Mouse (Mus musculus): Measurements from ENCODE around the gene Alkbh6.

Gene Alkbh6

GRCm38 (mm10) chr7:30328379-30328778, 19.9 kb downstream of the Alkbh6 start:
- no peak for DNase-seq (ENCODE audit: low spot score)

DNA sequence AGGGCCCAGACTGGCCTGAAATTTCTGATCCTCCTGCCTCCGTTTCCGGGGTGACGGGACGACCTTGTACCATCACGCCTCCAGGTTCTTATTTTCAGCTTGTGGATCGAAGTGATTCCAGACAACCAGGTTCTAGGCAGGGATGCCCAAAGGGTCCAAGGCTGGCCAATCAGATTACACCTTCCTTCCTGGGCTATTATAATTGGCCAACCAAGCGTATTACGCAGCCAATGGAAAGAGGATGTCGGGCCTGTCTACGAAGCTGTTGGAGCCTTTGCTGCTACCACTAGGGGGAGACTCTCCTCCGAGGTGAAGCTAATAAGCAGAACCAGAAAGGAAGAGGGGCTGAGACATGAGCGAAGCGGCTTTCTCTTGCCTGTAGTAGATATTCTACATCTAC, 23.4 kb downstream of the Alkbh6 start:
- DNase-seq (ENCODE audit: low spot score) = peak; percentile 96

DNA sequence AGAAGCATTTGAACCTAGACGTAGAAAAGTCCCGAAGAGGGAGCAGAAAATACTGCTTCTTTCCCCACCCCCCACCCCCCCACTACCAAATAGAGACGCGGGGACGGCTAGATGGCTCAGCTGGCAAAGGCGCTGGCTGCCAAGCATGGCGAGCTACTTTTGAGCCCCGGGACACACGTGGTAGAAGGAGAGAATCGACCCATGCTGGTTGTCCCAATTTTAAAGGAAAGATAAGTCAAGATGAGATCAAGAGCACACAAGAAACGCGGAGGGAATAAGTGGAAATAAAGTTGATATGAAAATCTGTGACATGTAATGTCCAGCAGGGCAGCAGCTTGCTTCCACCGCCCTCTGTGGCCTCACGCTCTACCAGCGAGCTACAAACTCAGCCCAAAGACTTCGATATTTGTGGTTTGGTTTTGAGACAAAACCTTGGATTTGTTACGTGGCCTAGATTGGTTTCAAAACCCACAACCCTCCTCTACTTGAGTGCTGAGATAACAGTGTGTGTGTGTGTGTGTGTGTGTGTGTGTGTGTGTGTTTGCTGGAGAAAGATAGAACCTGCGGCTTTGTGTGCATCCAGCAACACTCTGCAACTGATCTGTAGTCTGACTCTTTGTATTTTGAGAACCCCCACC, 24.2 kb downstream of the Alkbh6 start:
- no peak for DNase-seq (ENCODE audit: low spot score)

GRCm38 (mm10) chr7:30333436-30333835, 24.9 kb downstream of the Alkbh6 start:
- DNase-seq (ENCODE audit: low spot score) = no peak

DNA sequence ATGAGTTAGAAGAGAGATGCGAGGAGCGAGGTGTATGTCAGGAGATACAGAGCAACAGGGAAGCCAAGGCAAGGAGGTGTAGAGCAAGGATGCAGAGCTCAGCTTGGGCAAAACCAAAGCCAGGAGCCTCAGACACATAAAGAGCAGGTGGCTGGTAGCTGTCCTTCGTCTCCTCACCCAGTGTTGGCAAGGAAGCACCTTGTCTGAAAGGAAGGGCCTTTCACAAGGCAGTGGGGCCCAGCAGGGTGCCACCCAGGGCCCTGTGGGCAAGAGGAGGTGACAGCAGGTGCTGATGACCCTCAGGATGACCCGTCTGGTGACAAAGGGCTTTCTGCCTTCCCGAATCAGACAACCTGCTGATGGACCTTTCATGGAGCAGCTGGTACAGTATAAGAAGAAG, 26.0 kb downstream of the Alkbh6 start:
- no peak for DNase-seq (ENCODE audit: low spot score)

GRCm38 (mm10) chr7:30335688-30336087, 27.2 kb downstream of the Alkbh6 start:
- DNase-seq (ENCODE audit: low spot score) = no peak

DNA sequence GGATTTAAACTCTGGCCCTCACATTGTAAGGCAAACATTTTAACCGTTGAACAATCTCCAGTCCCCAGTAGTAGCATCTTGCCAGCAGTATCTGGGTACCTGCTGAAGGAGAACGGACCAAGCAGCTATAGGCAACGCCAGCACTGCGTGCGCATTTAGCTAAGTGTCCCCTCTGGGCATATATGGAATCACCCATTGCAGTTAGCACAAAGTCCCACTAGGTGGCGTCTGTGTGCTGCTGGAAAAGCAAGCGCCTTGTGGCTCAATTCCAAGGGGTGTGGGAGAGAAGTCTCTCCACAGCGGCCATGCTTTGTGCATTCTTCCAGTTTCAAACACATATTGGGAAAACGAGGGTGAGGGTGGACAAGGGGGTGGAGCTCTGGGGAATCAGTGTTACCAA, 27.9 kb downstream of the Alkbh6 start:
- peak; percentile 94 for DNase-seq (ENCODE audit: low spot score)

- DNase-seq (ENCODE audit: low spot score) = no peak
Measured at GRCm38 (mm10) chr7:30339432-30340109, 31.1 kb downstream of the Alkbh6 start.

DNA sequence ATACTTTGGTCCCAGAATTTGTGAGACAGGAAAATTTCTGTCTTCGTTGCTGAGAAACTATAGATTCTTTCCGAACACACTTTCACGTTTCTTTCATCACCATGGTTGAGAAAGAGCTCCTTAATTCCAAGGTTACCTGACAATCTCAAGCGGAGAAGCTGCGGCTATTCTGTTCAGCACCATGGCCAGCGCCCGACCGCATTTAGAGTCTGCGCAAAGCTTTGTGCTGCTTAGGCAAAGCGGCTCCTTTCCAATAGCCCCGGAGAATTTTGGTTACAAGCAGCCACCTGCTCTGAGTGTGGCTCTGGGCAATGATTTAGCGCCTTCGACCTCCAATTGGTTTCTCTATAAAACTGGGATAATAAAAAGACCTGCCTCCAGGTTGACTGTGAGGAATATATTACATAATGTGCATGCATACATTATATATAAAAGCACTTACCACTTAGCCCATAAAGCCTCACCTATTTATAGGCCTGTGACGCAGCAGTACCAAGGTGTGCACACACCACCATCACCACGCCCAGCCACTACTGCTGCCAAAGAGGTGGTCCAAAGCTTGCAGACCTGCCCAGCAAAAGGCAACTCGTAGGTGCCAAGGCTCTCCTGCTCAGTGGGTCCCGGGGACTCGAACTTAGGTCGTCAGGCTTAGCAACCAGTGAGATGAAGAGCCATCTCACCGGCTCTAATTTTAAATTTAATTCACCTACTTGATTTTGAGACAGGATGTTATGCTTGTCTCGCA, 38.3 kb downstream of the Alkbh6 start:
- DNase-seq (ENCODE audit: low spot score) = peak; percentile 88

GRCm38 (mm10) chr7:30347828-30348227, 39.3 kb downstream of the Alkbh6 start:
- peak; percentile 82 for DNase-seq (ENCODE audit: low spot score)

DNA sequence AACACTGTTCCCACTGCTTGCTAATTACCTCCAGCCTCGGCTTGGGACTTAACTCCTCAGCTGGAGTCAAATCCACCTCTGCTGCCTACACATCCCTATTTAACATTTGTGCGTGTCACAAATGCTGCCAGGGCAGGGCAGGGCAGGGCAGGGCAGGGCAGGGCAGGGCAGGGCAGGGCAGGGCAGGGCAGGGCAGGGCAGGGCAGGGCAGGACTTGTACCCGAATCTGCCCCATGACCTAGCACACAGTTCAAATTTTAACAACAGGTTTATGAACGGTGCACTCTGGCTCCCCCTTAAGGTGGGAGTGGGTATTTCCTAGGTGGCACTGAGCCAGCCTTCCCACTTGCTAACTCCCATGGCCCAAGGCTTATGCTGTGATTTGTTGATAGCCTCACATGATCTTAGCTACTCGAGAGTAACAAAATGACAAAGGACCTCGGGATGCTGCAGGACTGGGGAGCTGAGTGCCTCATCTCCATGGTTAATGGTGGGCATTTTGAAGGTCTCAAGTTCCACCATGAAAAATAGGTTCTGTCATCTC, 44.8 kb downstream of the Alkbh6 start:
- DNase-seq (ENCODE audit: low spot score) = peak; percentile 83

DNA sequence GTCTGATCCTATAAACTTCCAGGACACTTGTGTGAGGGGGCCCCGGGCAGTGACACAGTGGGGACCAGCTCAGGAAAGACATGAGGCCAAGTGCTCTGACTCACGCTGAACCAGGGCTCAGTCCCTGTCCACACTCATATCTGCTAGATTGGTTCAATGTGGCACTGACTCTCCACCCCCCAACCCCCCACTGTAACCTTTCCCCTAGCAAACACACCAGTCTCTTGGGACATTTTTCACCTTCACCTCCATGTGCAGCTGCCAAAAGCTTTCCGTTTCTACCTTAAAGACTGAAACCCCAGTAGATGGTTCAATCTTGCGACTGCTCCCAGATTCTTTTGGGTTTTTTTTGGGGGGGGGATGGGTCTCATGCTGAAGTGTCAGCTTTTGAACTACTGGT, 45.5 kb downstream of the Alkbh6 start:
- no peak for DNase-seq (ENCODE audit: low spot score)

GRCm38 (mm10) chr7:30358378-30359186, 50.1 kb downstream of the Alkbh6 start:
- no peak for DNase-seq (ENCODE audit: low spot score)

- no peak for DNase-seq (ENCODE audit: low spot score)
Measured at GRCm38 (mm10) chr7:30359276-30359865, 50.9 kb downstream of the Alkbh6 start.

DNA sequence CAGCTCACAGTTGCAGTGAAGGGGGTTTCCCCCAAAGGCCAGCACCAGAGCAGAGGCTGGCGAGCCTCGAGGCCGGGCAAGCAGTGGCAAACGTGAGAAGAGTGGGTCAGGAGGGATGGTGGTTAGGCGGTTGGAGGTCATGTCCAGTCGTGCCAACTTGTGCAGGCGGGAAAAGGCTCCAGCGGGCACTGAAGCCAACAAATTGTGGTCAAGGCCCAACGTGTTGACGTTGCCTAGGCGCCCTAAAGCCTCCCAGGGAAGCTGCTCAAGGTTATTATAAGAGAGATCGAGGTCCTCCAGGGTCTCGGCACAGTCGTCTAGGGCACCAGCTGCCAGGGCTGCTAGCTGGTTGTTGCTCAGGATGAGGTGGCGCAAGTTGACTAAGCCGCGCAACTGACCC, 51.5 kb downstream of the Alkbh6 start:
- no peak for DNase-seq (ENCODE audit: low spot score)

GRCm38 (mm10) chr7:30362652-30363343, 54.3 kb downstream of the Alkbh6 start, which contains the start of gene Lrfn3:
TSS of gene Lrfn3 (minus strand) at chr7:30362772.
- peak; percentile 93 for DNase-seq (ENCODE audit: low spot score)

DNA sequence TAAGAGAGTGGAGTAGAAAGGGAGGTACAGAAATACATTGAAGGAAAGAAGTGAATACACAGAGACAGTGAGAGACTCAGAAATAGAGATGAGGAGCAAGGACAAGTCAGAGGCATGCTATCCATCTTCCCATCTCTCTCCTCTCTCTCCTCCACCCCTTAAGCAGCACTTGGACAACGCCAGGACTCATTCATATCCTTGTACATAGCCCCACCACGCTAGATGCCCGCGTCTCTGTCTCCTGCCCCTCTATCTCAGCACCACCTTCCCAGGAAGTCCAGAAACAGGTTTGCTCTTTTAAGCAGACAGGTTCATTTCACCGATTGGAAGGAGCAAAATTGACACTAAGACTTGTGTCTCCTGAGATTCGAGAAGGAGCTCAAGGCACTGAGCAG, 54.8 kb downstream of the Alkbh6 start:
- DNase-seq (ENCODE audit: low spot score) = no peak
